Mouse (Mus musculus): ENCODE results near the gene Mypn.

- no peak for TF ChIP-seq POLR2A (IDR thresholded peaks at IDR 0.05; ENCODE audit: extremely low read depth, insufficient read depth, low read length)
- no peak for TF ChIP-seq CTCF (IDR thresholded peaks at IDR 0.05; ENCODE audit: extremely low read depth, insufficient read depth, low read length)
Measured at GRCm38 (mm10) chr10:63203728-63204127, at the start of gene Mypn.

Data from cortical plate, adult 2 months (tissue).